Comparison of ENCODE assay signal across 25 mouse cellular contexts in the genomic region with DNA sequence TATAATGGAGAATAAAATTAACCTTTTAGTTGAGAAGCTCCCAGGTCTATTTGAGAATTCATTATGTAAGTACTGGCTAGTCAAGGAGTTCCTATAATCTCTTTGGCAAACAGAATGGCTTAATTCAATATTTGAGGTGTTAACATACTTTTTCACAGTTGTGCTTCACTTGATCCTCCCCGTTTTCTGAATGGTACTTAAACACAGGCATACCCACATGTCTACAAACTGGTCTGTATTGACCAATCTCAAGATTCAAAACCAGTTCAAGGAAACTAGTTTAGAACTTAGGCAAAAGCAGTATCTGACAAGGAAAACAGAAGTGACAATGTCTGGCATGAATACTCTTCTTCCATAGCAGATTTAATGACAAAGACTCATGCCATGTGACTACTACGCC.
"Had no signal": no experiment of that assay in that cellular context is flagged by ENCODE, and none has a peak within 500 bp of the region (broad histone marks: within the 10 kb centered on the region; RNA-seq: fewer than 3 reads in every experiment).

No protein-coding gene starts in this region.

- H3K9me3 ChIP-seq: heart, embryonic 13.5 days; heart, embryonic 15.5 days; hindbrain, embryonic 13.5 days; hindbrain, embryonic 15.5 days; kidney, embryonic 15.5 days; limb, embryonic 13.5 days; limb, embryonic 15.5 days had no signal

- H3K27me3 ChIP-seq: heart, embryonic 13.5 days; heart, embryonic 15.5 days; hindbrain, embryonic 13.5 days; hindbrain, embryonic 15.5 days; kidney, embryonic 15.5 days; limb, embryonic 13.5 days; limb, embryonic 15.5 days had no signal

- ATAC-seq: hindbrain, postnatal 0 days; intestine, embryonic 16.5 days had no signal

- H3K27ac ChIP-seq: heart, adult 2 months; heart, embryonic 13.5 days; heart, embryonic 15.5 days; hindbrain, embryonic 13.5 days; hindbrain, embryonic 15.5 days; hindbrain, postnatal 0 days; kidney, embryonic 15.5 days; kidney, postnatal 0 days; limb, embryonic 13.5 days; limb, embryonic 15.5 days had no signal

- H3K4me3 ChIP-seq: heart, adult 2 months; heart, embryonic 13.5 days; heart, embryonic 15.5 days; hindbrain, embryonic 13.5 days; hindbrain, embryonic 15.5 days; kidney, embryonic 15.5 days; limb, embryonic 13.5 days; limb, embryonic 15.5 days had no signal

- H3K4me2 ChIP-seq: heart, embryonic 11.5 days; heart, embryonic 13.5 days; heart, embryonic 15.5 days; hindbrain, embryonic 13.5 days; hindbrain, embryonic 15.5 days; kidney, embryonic 15.5 days; limb, embryonic 13.5 days; limb, embryonic 15.5 days had no signal

- H3K4me1 ChIP-seq: heart, embryonic 15.5 days; kidney, embryonic 15.5 days; limb, embryonic 13.5 days; limb, embryonic 15.5 days had no signal

- H3K36me3 ChIP-seq: heart, embryonic 13.5 days; heart, embryonic 15.5 days; hindbrain, embryonic 13.5 days; hindbrain, embryonic 15.5 days; kidney, embryonic 15.5 days; limb, embryonic 13.5 days; limb, embryonic 15.5 days had no signal

- H3K9ac ChIP-seq: heart, embryonic 13.5 days; heart, embryonic 15.5 days; hindbrain, embryonic 13.5 days; hindbrain, embryonic 15.5 days; kidney, embryonic 15.5 days; limb, embryonic 13.5 days; limb, embryonic 15.5 days had no signal

- DNase-seq: gastrocnemius, postnatal 14 days; gastrocnemius, postnatal 36 days; heart, adult 11 months; heart, adult 2 months; heart, postnatal 14 days; heart, postnatal 36 days; kidney, adult 11 months; kidney, adult 2 months; kidney, adult 9 months; kidney, postnatal 14 days; kidney, postnatal 36 days; layer of hippocampus, adult 9-11 months; layer of hippocampus, postnatal 36 days; left cerebral cortex, postnatal 4 days had no signal
